Mouse (Mus musculus) cerebellum, adult 18-20 months (tissue): Measurements from ENCODE around the gene Cnnm2.
"Not testable (repeated sequence)": the region's sequence is repeated elsewhere in the genome, so short reads cannot be mapped to it uniquely, and the experiment has no call there.

ENCODE experiments used
- DNase-seq, 2 experiments: peaks; one replicate each; pipeline ENCODE4 v3.0.0; 2021

Cnnm2 gene

DNA sequence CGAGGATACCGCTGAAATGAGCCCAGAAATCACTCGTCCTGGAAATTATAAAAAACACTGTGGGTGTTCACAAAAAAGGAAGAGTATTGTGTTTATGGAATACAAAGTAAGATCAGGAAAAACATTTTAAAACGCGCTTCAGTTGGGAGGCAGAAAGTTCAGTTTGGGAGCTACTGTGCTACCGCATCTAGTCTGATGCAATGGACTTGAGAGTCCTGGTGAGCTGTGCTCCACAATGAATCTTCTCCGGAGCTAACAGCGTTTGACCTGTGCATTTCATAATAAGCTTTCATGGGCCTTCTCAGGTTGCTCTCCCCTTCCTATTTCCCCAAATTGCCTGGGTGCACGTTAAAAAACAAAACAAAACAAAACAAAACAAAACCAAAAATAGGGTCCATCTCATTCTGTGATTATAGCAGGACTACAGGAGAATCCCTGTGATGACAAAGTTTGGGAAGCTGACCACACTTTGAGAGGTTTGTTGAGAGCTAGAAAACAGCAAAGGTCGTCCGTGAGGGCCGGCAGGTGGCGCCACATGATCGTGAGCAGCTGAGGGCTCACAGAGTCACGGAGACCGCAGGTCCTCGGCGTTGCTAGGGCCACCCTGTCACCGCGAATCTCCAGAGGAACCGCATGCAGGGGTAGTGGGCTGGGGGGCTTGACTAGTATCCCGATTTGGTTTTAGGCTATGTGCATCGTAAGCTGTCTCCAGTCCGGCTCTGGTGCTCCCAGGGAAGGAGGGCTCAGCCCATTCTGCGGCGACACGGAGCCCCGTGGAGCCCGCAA, 828 bp upstream of the Cnnm2 start:
- peak; percentile 89 to 93 for DNase-seq

DNA sequence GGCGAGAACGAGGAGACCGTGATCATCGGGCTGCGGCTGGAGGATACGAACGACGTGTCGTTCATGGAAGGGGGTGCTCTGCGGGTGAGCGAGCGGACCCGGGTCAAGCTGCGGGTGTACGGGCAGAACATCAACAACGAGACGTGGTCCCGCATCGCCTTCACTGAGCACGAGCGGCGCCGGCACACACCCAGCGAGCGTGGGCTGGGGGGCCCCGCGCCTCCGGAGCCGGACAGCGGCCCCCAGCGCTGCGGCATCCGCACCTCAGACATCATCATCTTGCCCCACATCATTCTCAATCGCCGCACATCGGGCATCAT, 535 bp downstream of the Cnnm2 start:
- DNase-seq = no peak

DNA sequence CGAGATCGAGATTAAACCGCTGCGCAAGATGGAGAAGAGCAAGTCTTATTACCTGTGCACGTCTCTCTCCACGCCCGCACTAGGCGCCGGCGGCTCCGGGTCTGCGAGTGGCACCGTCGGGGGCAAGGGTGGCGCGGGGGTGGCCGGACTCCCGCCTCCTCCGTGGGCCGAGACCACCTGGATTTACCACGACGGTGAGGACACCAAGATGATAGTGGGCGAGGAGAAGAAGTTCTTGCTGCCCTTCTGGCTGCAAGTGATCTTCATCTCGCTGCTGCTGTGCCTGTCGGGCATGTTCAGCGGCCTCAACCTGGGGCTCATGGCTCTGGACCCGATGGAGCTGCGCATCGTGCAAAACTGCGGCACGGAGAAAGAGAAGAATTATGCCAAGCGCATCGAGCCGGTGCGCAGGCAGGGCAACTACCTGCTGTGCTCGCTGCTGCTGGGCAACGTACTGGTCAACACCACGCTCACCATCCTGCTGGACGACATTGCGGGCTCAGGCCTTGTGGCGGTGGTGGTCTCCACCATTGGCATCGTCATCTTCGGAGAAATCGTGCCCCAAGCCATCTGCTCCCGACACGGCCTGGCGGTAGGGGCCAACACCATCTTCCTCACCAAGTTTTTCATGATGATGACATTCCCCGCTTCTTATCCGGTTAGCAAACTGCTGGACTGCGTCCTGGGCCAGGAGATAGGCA, 1.0 kb downstream of the Cnnm2 start:
- peak; percentile 57 to 65 for DNase-seq

DNA sequence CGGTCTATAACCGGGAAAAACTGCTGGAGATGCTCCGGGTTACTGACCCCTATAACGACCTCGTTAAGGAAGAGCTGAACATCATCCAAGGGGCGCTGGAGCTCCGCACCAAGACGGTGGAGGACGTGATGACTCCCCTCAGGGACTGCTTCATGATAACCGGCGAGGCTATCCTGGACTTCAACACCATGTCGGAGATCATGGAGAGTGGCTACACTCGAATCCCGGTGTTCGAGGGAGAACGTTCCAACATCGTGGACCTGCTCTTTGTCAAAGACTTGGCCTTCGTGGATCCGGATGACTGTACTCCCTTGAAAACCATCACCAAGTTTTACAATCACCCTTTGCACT, 1.6 kb downstream of the Cnnm2 start:
- DNase-seq = peak; percentile 32 to 54

DNA sequence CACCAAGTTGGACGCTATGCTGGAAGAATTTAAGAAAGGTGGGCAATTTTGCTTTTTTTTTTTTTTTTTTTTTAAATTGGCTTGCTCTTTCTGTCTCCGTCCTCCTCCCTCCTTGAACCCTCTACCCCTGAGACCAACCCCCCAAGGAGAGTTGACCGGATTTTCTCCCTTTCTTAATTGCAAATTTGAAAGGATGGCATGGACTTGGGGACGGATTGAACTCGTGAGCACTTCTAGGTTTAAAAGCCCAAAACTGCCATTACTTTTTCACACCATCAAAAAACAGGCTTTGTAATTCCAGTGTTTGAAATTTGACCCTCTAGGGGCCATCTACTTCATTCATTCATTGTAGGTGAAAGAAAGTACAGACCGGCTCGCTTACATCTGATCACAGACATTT, 2.0 kb downstream of the Cnnm2 start:
- DNase-seq = peak in 1 of 2 experiments; percentile 45

DNA sequence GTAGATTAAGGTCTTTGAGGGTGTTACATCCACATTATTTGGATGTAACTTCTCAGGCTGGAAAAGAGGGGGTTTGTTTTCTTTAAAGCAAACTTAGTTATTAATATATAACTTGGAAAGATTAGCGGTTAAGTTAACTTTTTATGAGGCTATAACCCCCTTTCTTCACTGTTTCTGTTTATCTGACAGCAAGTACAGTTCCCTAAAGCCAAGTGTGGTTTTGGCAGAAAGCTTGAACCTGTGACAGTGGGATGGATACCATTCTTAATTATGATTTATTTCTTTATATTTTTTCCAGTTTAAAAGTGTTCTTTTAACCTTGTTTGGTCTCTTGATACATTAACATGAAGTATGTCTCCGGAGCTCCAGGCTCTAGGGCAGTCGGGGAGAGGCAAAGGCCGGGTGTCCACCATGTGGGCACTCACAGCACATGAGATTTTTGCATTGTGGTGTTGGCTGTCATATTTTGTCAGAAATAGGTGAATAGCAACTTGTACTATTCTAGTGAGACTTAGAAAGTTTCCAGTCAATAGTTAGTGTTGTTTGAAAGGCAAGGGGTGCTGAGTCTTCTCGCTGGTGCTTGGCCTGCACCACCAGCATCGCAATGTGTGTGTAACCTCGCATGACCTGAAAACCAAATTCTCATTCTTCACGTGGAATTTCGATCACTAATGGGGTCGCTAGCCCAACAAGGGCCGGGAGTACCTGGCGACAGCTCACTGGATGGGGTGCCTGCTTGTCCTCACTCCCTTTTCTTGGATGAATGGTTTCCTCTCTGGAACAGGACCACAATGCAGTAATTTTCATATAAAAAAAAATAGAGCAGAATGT, 2.8 kb downstream of the Cnnm2 start:
- peak; percentile 15 to 26 for DNase-seq

DNA sequence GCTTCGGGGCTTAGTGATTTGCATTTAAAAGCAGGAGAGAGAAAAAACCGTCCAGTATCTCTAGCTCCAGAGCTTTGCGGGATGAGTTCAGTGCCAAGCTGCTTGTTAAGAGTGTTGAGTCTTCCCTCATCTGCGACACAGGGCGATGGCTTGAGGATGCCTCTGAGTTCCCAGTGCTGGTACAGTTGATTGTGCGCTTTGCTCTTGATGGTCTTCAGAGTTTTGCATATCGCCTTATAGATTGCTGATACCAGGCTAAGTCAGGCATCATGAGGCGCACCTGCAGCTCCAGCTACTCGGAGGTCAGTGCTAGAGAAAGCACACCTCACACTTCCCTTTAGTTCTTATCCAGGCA, 3.3 kb downstream of the Cnnm2 start:
- peak; percentile 35 for DNase-seq

DNA sequence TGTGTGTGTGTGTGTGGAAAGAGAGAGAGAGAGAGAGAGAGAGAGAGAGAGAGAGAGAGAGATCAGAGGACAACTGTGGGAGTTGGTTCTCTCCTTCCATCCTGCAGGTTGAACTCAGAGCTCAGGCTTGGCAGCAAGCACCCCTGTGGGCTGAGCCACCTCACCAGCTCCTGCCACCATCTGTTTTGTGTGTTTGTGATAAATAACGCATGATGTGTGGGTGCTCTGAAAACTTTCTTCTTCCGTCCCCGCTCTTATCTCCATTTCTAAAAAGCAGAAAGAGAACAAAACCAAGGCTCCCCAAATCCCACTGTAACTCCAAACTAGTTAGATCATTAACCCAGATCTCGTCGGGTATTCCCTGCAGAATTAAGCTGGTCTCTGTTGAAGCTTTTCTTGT, 4.7 kb downstream of the Cnnm2 start:
- peak; percentile 56 to 67 for DNase-seq

DNA sequence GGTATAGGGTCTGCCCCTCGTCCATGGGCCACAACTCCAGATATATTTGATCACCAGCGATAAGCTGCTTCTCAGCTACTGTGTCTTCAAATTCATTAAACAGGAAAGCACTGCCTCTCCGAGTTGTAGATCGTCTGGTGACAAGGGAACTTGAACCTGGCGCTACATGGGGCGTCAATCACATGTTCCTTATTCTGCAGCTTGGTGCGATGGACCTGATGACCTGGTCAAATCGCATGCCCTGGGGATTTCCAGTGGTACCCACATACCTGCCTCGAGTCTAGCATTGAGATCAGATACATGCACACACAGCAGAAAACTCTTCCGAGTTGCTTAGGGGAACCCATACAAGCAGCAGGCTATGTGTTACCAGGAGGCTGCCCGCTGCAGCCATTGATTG, 8.4 kb downstream of the Cnnm2 start:
- no peak for DNase-seq

DNA sequence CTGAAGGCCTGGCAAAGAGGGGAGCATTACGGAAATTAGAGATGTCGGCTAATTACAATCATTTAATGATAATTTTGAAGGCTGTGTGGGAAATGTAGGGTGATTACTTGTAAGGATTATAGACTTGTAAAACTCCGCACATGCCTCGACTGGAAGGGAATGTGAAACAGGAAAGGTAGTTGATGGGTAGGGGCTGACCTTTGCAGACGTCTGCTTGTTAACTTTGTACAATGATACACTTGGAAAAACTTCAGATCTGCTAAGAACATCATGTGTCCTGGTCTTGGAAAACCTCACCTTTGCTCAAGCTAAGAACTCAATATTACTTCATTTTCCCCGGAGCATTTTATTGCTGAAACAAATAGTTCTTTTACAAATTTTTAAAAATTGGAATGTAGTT, 10.4 kb downstream of the Cnnm2 start:
- DNase-seq = no peak

DNA sequence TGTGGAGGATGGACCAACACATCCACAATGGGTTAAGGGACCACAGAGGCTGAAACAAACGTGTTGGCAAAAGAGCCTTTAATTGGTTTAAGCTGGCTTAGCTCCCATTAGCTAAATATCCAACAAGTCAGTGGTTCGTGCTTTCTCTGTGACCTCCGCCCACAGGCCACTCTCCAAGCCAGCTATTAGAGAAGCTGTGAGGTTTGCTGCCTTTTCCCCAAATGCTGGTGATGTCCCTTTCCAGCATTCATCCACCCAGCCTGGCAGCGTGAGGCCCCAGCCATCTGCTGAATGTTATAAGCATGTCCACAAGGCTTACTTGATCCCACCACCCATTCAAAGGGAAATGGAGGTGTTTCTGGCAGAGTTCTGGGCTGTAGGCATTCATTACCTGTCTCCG, 15.0 kb downstream of the Cnnm2 start:
- DNase-seq = peak in 1 of 2 experiments; percentile 19

DNA sequence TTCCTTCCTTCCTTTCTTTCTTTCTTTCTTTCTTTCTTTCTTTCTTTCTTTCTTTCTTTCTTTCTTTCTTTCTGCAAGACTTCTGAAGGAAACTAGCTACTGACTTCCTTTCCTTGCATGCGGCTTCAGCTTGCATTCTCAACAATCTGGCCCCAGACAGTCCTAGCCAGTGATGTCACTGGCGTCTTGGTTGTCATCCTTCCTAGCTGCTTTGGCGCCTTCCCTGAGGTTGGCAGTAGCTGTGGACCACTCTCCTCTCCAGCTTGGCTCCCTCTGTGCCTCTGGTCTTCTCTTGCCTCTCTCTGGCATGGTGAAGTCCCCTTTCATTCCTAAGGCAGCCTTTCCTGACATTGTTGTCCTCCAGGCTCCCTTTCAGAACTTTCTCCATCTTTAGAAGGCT, 15.5 kb downstream of the Cnnm2 start:
- peak in 1 of 2 experiments; percentile 29 for DNase-seq

DNA sequence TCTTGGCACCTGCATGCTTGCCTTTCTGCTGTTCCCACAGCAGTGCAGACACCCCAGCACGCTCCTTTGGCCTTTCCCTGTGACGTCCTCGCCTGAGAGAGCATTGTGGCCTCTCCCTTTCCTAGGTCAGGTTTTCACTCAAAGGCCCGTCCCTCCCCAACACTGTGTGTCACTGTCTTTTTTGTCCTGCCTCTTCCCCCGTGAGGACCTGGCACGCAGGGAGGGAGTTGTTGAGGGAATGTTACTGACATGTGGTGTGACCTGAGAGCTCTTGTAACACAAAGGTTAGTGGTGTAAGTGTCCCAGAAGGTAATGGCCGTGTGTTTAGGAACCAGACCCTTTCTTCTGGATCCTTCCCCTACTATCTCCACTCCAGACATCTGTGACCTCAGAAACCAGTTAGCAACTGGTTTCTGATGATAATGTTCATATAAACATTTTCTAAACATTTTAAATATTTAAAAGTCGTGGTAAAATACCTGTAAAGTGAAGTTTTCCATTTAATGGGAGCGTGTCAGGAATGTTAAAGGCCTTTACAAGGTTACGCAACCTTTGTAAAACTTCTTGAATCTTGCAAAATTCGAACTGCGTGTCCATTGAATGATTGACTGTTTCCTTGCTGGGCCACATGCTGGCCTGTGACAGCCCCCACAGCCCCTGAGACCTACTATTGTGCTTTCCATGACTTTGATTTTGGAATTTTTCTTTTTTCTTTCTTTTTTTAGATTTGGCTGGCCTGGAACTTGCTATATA, 16.7 kb downstream of the Cnnm2 start:
- no peak for DNase-seq

DNA sequence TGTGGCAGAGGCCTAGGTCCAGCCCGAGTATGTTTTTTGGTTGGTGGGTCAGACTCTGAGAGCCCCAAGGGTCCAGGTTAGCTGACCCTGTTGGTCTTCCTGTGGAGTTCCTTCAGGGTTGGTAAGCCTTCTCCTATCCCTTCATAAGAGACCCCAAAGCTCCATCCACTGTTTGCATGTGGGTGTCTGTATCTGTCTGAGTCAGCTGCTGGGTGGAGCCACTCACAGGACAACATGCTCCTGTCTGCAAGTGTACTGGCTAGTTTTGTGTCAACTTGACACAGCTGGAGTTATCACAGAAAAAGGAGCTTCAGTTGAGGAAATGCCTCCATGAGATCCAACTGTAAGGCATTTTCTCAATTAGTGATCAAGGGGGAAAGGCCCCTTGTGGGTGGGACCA, 17.7 kb downstream of the Cnnm2 start:
- not testable (repeated sequence) for DNase-seq

DNA sequence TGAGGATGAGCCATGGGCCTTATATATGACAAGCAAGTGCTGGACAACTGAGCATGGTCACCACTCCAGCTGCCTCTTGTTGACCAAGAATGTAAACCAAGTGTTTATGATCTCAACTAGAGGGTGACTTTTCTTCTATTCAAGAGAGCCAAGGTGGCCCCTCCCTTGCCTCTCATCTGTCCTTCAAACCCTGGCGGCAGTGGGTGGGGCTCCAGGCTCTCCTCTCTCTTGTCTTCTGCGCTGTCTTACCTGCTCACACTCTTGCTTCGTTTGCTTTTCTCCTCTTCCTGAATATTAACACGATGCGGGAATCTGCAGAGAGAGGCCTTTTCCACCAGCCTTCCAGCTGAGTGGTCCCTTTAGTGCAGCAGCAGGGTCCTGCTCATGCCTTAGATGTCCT, 22.6 kb downstream of the Cnnm2 start:
- DNase-seq = no peak

DNA sequence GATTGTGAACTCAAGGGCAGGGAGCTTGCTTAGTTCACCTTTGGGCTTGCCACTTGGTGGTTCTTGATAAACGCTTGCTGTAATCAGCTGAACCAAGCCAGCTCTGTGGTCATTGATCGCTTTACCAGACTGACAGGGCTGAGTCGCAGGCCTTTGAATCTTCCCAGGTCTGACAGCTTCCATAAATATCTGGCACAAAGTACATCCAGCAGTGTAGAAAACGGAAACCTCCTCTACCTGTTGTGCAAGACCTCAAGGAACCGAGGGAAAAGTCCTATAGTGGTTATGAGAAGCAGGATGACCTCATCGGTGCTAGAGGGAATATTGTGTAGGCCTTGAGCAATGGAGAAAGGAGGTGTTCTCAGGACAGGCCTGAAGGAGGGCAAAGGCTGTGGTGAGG, 23.1 kb downstream of the Cnnm2 start:
- DNase-seq = no peak

DNA sequence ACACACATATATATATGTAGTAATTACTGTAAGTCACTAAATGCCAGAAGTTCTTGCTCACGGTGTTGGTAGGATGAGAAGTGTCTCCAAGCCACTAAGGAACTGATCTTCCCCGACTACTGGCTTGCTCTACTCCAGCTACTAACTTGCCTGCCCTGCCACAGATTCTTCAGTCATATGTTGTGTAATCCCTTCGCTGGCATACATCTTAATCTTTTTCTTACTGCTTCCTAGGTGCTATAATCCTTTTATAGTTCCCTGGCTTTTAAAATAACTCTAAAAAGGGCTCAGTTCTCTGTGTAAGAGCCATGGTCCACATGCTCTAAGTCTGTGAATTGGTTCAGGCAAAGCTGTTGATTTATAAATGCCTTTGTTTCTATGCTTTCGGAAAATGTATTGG, 24.2 kb downstream of the Cnnm2 start:
- no peak for DNase-seq

DNA sequence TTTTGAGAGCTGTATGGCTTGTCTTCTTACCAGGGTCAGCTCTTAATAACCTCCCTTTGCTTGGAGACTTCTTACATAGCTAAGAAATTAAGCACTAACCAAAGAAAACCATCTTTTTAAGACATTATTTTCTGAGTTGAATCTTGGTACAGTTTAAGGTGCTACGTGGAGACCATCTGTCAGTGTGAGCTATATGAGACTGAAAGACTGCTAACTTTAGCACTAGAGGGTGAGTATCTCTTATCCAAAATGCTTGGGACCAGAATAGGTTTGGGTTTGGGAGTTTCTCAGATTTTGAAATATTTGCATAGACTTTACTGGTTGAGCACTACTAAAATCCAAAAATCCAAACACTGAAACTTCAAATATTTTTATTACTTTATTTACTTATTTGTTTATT, 28.4 kb downstream of the Cnnm2 start:
- DNase-seq = no peak

DNA sequence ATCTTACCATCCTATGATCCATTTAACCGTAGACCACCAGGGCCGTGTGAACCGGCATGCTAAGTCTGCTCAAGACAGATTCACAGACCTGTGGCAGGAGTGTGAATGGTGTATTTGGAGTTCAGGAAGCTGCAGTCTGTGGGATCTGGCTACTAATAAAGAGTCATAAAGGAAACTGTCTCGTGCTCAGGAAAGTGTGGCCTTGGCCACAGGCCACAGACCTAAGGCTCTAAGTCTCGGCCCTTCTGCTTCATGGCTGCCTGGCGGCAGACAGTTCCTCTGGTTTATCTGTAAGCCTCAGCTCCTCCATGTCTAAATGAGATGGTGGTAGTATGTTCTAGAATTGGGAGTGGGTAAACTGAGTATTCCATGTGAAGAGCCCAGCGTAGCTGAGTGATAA, 30.0 kb downstream of the Cnnm2 start:
- DNase-seq = no peak

DNA sequence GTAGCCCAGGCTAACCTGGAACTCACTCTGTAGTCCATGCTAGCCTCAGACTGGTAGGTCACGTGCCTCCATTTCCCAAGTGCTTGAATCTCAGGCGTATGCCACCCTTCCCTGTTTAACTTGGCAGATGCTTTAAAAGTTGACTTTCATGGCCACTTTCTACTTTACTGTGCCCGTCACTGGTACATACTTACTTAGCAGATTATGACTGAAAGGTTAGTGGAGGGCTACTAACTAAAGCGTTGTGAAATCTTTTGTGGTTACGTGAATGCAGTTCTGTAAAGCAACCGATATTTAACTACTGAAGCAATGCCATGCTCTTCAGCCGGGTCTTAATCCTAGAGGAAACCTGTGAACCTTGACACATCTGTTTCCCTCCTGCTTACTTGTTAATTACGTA, 30.5 kb downstream of the Cnnm2 start:
- no peak for DNase-seq

DNA sequence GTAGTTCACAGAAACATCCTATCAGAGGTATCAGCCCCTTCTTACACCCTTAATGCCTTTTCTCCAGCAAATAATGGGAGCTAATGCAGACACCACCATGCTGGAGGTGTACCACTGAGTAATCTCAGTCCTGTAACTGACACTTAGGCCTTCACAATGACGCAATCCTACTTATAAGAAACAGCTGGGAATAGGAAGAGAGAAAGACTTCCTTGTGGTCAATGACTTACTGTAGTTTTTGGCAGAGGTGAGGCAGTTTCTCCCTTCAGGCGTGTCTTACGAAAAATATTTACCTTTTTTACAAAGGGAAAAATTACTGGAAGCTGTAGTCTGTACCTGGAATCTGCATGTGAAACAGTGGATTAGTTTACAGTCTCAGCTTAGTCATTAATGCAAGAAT, 31.1 kb downstream of the Cnnm2 start:
- DNase-seq = no peak

DNA sequence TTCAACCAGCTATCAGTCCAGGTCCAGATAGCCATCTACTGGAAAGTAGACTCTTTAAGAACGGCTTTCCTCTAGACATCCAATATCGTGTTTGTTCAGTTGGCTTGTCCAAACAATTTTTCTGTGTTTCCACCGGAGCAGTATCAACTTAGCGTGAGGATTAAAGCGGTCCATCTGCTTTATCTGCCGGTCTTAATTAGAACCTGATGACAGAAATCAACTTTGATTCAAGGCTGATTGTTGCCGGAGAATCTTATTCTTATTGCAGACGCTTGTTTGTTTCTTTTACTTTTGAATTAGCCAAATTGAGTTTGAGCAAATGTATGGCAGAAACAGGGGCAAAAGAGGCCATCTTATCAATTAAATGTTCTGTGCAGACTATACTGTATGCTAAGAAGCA, 32.8 kb downstream of the Cnnm2 start:
- no peak for DNase-seq

DNA sequence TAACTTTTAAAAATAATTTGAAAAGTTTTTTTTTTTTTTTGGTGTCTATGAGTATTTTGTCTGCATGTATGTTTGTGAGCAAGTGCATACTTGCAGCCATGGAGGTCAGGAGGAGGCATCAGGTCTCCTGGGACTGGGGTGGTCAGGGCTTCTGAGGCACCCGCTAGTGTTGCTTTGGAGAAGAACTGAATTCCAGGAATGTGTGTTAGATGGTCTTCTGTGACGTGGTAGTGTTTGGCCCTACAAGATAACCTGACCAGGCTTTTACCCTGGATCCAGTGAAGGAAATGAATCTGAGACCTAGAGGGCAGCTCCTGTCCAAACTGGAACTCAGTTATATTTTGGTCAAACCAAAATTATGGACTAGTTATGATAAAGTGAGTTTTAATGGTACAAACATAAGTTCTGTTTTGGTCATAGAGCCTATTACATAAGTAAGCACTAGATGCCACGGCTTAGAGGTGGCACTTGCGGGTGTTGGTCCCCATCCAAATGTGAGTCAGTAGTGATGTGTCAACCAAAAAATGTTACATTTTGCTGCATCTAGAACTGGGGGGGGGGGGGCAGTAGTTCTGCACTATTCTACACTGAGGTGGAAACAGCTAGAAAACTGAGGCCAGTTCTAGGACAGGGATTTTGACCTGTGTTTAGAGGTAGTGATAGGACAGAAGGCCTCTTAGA, 38.6 kb downstream of the Cnnm2 start:
- peak in 1 of 2 experiments; percentile 49 for DNase-seq
